ENCODE assay signal across 18 mouse cellular contexts in genomic region chr1:59171875-59172274, GRCm38 (mm10). TPM values are rescaled to one million over a fixed set of nuclear protein-coding genes. Genes with fewer than 3 reads are reported as not detected.
A peak's percentile ranks its signal among the peaks of the same experiment; 100 is the strongest.
DNase-seq lines count a peak whose midpoint lies in the region; ATAC-seq and TF ChIP-seq lines count a peak whose summit lies in the region.
"Had no signal": no experiment of that assay in that cellular context is flagged by ENCODE, and none has a peak within 500 bp of the region (broad histone marks: within the 10 kb centered on the region; RNA-seq: fewer than 3 reads in every experiment).

No protein-coding gene starts in this region.

- peak overlapping the region; percentile 88 for H3K27ac ChIP-seq in testis, adult 2 months (ENCODE audit: control insufficient read depth, insufficient read depth, low read depth, low read length)
- H3K27ac ChIP-seq in liver, embryonic 16.5 days (ENCODE audit: low read length) = peak overlapping the region; percentile 33
- no peak overlapping the region for H3K27ac ChIP-seq in hindbrain, embryonic 10.5 days
- H3K27ac ChIP-seq in midbrain, embryonic 14.5 days (replicated peaks; ENCODE audit: low read depth, low read length) = no peak overlapping the region
- H3K27ac ChIP-seq: embryonic facial prominence, embryonic 12.5 days; gastrocnemius, adult 2 months; limb, embryonic 10.5 days; liver, embryonic 14.5 days had no signal

- H3K9ac ChIP-seq in liver, embryonic 16.5 days (ENCODE audit: low read depth, low read length) = no peak overlapping the region
- H3K9ac ChIP-seq in midbrain, embryonic 14.5 days (replicated peaks; ENCODE audit: low read length) = no peak overlapping the region
- H3K9ac ChIP-seq: embryonic facial prominence, embryonic 12.5 days; liver, embryonic 14.5 days had no signal

- WGBS in liver, embryonic 16.5 days (ENCODE audit: insufficient replicate concordance) = 13% methylated on average over 5 of the region's 5 CpGs
- WGBS in hindbrain, embryonic 10.5 days = 71% methylated on average over 5 of the region's 5 CpGs
- 87% methylated on average over 5 of the region's 5 CpGs for WGBS in midbrain, embryonic 14.5 days

- no peak for TF ChIP-seq POLR2A in testis, adult 2 months (IDR thresholded peaks at IDR 0.05; ENCODE audit: control insufficient read depth, low read depth, low read length)

- H3K4me2 ChIP-seq in liver, embryonic 16.5 days (ENCODE audit: low read depth, low read length) = no peak overlapping the region
- H3K4me2 ChIP-seq in midbrain, embryonic 14.5 days (ENCODE audit: low read length) = no peak overlapping the region
- H3K4me2 ChIP-seq: embryonic facial prominence, embryonic 12.5 days had no signal

- no peaks in the 10 kb centered on the region; the same call in 1 of the 2 replicates for H3K9me3 ChIP-seq in liver, embryonic 16.5 days (replicated peaks; ENCODE audit: control insufficient read depth, low read length)
- H3K9me3 ChIP-seq in hindbrain, embryonic 10.5 days = no peaks in the 10 kb centered on the region
- no peaks in the 10 kb centered on the region for H3K9me3 ChIP-seq in midbrain, embryonic 14.5 days (ENCODE audit: control insufficient read depth, low read length)
- H3K9me3 ChIP-seq: embryonic facial prominence, embryonic 12.5 days; limb, embryonic 10.5 days had no signal

- no peaks in the 10 kb centered on the region; the same call in none of the 2 replicates for H3K36me3 ChIP-seq in testis, adult 2 months (ENCODE audit: control insufficient read depth, insufficient read depth, low read length)
- peaks cover 4% of the 10 kb centered on the region for H3K36me3 ChIP-seq in liver, embryonic 16.5 days (ENCODE audit: control insufficient read depth, insufficient read depth)
- H3K36me3 ChIP-seq in hindbrain, embryonic 10.5 days = peaks cover 55% of the 10 kb centered on the region
- H3K36me3 ChIP-seq in midbrain, embryonic 14.5 days (ENCODE audit: control insufficient read depth, insufficient read depth, low read length) = peaks cover 64% of the 10 kb centered on the region

- H3K27me3 ChIP-seq in testis, adult 2 months (ENCODE audit: control insufficient read depth, insufficient read depth, low read length) = no peaks in the 10 kb centered on the region
- H3K27me3 ChIP-seq in liver, embryonic 16.5 days (ENCODE audit: control insufficient read depth, insufficient read depth, low read depth, low read length) = no peaks in the 10 kb centered on the region
- no peaks in the 10 kb centered on the region for H3K27me3 ChIP-seq in hindbrain, embryonic 10.5 days (ENCODE audit: insufficient read depth, poor library complexity, severe bottlenecking)
- H3K27me3 ChIP-seq in midbrain, embryonic 14.5 days (ENCODE audit: control insufficient read depth, insufficient read depth, low read length) = no peaks in the 10 kb centered on the region
- H3K27me3 ChIP-seq: embryonic facial prominence, embryonic 12.5 days had no signal

- no peak for ATAC-seq in liver, embryonic 16.5 days (ENCODE audit: low read depth)
- no peak for ATAC-seq in midbrain, embryonic 14.5 days (ENCODE audit: low FRiP score, low TSS enrichment)
- ATAC-seq: hindbrain, embryonic 16.5 days; intestine, embryonic 16.5 days; lung, postnatal 0 days had no signal

- peaks cover 7% of the 10 kb centered on the region for H3K4me1 ChIP-seq in testis, adult 2 months (ENCODE audit: control insufficient read depth, insufficient read depth, low read length)
- peaks cover 11% of the 10 kb centered on the region for H3K4me1 ChIP-seq in liver, embryonic 16.5 days (ENCODE audit: control insufficient read depth, low read depth, low read length)
- H3K4me1 ChIP-seq in hindbrain, embryonic 10.5 days (replicated peaks) = no peaks in the 10 kb centered on the region
- no peaks in the 10 kb centered on the region for H3K4me1 ChIP-seq in midbrain, embryonic 14.5 days (ENCODE audit: control insufficient read depth, insufficient read depth, low read length)
- H3K4me1 ChIP-seq: limb, embryonic 10.5 days had no signal

- peak; percentile 53 for DNase-seq in heart, adult 11 months
- DNase-seq in heart, adult 8-10 months (ENCODE audit: low spot score) = no peak
- no peak for DNase-seq in testis, postnatal 14 days (ENCODE audit: low spot score)
- DNase-seq in thymus, postnatal 36 days = peak; percentile 36 to 42
- DNase-seq in hindbrain, embryonic 10.5 days (ENCODE audit: low spot score) = no peak
- DNase-seq in midbrain, embryonic 14.5 days = no peak
- DNase-seq: cerebellum, adult 2 months; gastrocnemius, adult 2 months; heart, postnatal 36 days; right cerebral cortex, postnatal 25 days had no signal

- TF ChIP-seq CTCF in testis, adult 2 months (IDR thresholded peaks at IDR 0.05; ENCODE audit: control insufficient read depth, insufficient read depth, insufficient replicate concordance, low read depth, low read length) = no peak

- H3K4me3 ChIP-seq in testis, adult 2 months (ENCODE audit: control insufficient read depth, low read depth, low read length) = no peak overlapping the region
- H3K4me3 ChIP-seq in liver, embryonic 16.5 days (ENCODE audit: low read depth, low read length) = no peak overlapping the region
- H3K4me3 ChIP-seq in hindbrain, embryonic 10.5 days = no peak overlapping the region
- H3K4me3 ChIP-seq in midbrain, embryonic 14.5 days (replicated peaks; ENCODE audit: low read depth, low read length) = no peak overlapping the region
- H3K4me3 ChIP-seq: embryonic facial prominence, embryonic 12.5 days; gastrocnemius, adult 2 months; limb, embryonic 10.5 days had no signal

RNA-seq across cellular contexts. Expression of gene Mpp4, which starts 8.7 kb away (rescaled TPM):
- total RNA-seq in heart, adult 8-10 months (2022) = under 1 TPM in 1 of 4 experiments, not detected in 3; 0.09 TPM
- polyA plus RNA-seq in testis, adult 2 months (2012; rRNA removed) = 1.6 and 1.8 TPM in 2 replicates
- 0.18 and 0.44 TPM in 2 replicates for polyA plus RNA-seq in liver, embryonic 16.5 days (2015; fragmentation: Nextera tagmentation; extraction: Ambion mirVana)
- polyA plus RNA-seq in hindbrain, embryonic 10.5 days (2016; fragmentation: Nextera tagmentation; extraction: Ambion mirVana) = 0.22 and 0.51 TPM in 2 replicates
- polyA plus RNA-seq in midbrain, embryonic 14.5 days (2014; fragmentation: Nextera tagmentation; extraction: Ambion mirVana) = 0.89 and 1.4 TPM in 2 replicates

RNA-seq across cellular contexts. Expression of gene Tmem237, which starts 51.7 kb away (rescaled TPM):
- total RNA-seq in heart, adult 8-10 months (2022) = 1 to 10 TPM; 2.3 to 4.8 (median 2.4) TPM
- polyA plus RNA-seq in testis, adult 2 months (2012; rRNA removed) = 56.1 and 59.7 TPM in 2 replicates
- 5.0 and 5.9 TPM in 2 replicates for polyA plus RNA-seq in liver, embryonic 16.5 days (2015; fragmentation: Nextera tagmentation; extraction: Ambion mirVana)
- 40.1 and 46.5 TPM in 2 replicates for polyA plus RNA-seq in hindbrain, embryonic 10.5 days (2016; fragmentation: Nextera tagmentation; extraction: Ambion mirVana)
- 24.3 and 48.2 TPM in 2 replicates for polyA plus RNA-seq in midbrain, embryonic 14.5 days (2014; fragmentation: Nextera tagmentation; extraction: Ambion mirVana)

Comparison
In these comparisons a context has a peak if more than half of its experiments do, and no peak if none do; other contexts are left out.
1. DNase-seq: peak in heart, adult 11 months (single experiment) and thymus, postnatal 36 days (2 of 2); none in heart, adult 8-10 months (single experiment), testis, postnatal 14 days (single experiment), hindbrain, embryonic 10.5 days (single experiment) and midbrain, embryonic 14.5 days (single experiment).
2. H3K27ac ChIP-seq: peak in testis, adult 2 months (single experiment) and liver, embryonic 16.5 days (single experiment); none in hindbrain, embryonic 10.5 days (single experiment) and midbrain, embryonic 14.5 days (single experiment).